Mouse (Mus musculus): ENCODE data around the gene Ano1. TPM values are rescaled to one million over a fixed set of nuclear protein-coding genes. Genes with fewer than 3 reads are reported as not detected.
A peak's percentile ranks its signal among the peaks of the same experiment; 100 is the strongest.

The Ano1 gene
- polyA plus RNA-seq, 1 experiment from 2014 or later, result 10.9 TPM

DNA sequence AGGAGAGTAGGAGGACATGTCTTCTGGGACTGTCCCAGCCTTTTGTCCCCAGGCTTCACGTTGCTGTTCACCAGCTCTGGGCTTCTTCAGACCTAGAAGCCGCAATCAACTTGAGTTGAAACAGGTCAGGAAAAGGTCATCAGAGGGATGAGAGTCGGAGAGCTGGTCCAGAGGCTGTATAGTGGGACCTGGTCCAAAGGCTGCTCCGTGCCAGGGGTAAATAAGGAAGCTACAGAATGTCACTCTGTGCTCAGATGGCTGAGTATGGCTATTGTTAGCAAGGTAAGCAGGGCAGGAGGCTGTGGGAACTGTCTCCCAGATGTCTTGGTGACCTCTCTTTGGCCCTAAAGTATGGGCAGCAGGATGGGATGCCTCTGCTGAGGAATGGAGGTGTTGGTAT, 147.0 kb downstream of the Ano1 start:
- 61% methylated on average over 4 of the region's 4 CpGs for WGBS
- H3K4me1 ChIP-seq, result no peaks in the 10 kb centered on the region
- no peak for ATAC-seq (ENCODE audit: insufficient number of reproducible peaks, insufficient read depth, low FRiP score, low TSS enrichment)
- H3K4me3 ChIP-seq, result no peak overlapping the region
- H3K36me3 ChIP-seq, result no peaks in the 10 kb centered on the region
- no peak overlapping the region for H3K4me2 ChIP-seq (replicated peaks)
- H3K9ac ChIP-seq, result no peak overlapping the region
- H3K27me3 ChIP-seq, result no peaks in the 10 kb centered on the region
- H3K27ac ChIP-seq, result no peak overlapping the region
- no peaks in the 10 kb centered on the region for H3K9me3 ChIP-seq

GRCm38 (mm10) chr7:144604291-144604690, 147.5 kb downstream of the Ano1 start:
- Histone ChIP-seq H3K36me3 (no peaks in the 10 kb centered on the region), H3K4me3 (no peak overlapping the region), H3K4me2 (replicated peaks) (no peak overlapping the region), H3K9me3 (no peaks in the 10 kb centered on the region), H3K9ac (no peak overlapping the region), H3K4me1 (no peaks in the 10 kb centered on the region), H3K27ac (no peak overlapping the region), H3K27me3 (no peaks in the 10 kb centered on the region)
- 94% methylated on average over 2 of the region's 2 CpGs for WGBS
- ATAC-seq (ENCODE audit: insufficient number of reproducible peaks, insufficient read depth, low FRiP score, low TSS enrichment), result no peak

GRCm38 (mm10) chr7:144600333-144600900, 151.4 kb downstream of the Ano1 start:
- H3K27me3 ChIP-seq, result no peaks in the 10 kb centered on the region
- no peak overlapping the region for H3K9ac ChIP-seq
- no peaks in the 10 kb centered on the region for H3K36me3 ChIP-seq
- no peak overlapping the region for H3K27ac ChIP-seq
- H3K4me2 ChIP-seq (replicated peaks), result no peak overlapping the region
- ATAC-seq (ENCODE audit: insufficient number of reproducible peaks, insufficient read depth, low FRiP score, low TSS enrichment), result no peak
- WGBS, result 24% methylated on average over 6 of the region's 6 CpGs
- H3K4me3 ChIP-seq, result no peak overlapping the region
- no peaks in the 10 kb centered on the region for H3K4me1 ChIP-seq
- no peaks in the 10 kb centered on the region for H3K9me3 ChIP-seq

DNA sequence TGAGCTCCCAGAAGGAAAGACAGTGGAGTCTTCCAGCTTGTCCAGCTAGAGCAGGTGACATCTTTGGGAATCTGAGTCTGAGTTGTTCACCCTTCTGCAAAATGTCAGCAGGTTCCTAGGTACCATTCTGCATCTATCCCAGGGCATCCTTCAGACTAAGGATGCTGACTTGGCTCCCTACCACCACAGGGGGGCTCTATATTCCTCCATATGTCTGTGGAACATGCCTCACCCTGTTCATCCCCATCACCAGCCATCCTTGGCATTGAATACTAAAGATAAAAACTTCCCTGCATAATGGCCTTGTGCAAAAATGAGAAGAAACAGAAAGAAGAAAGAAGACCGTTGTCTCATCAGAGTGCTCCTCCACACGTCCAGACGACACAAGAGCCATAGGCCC, 162.3 kb downstream of the Ano1 start:
- Histone ChIP-seq H3K9me3 (no peaks in the 10 kb centered on the region), H3K27ac (no peak overlapping the region), H3K9ac (no peak overlapping the region), H3K27me3 (no peaks in the 10 kb centered on the region), H3K36me3 (no peaks in the 10 kb centered on the region), H3K4me3 (no peak overlapping the region), H3K4me1 (no peaks in the 10 kb centered on the region), H3K4me2 (replicated peaks) (no peak overlapping the region)
- 87% methylated on average over 3 of the region's 3 CpGs for WGBS
- ATAC-seq (ENCODE audit: insufficient number of reproducible peaks, insufficient read depth, low FRiP score, low TSS enrichment), result no peak

DNA sequence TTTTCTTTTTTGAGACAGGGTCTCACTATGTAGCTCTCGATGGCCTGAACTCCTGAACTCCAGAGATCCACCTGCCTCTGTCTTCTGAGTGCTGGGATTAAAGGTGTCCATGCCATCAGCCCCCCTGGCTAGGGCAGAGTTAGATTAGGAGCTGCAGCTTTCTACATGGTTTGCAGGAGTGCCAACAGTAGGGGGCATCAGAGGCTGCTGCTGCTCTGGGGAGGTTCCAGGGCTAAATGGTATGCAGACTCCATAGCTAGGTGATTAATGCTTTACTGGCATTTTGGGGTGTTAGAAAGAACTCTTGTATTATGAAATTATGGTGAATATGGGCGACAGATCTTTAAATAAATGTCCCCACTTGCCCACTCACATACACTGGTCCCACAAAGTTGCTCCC, 164.5 kb downstream of the Ano1 start:
- Histone ChIP-seq H3K9me3 (no peaks in the 10 kb centered on the region), H3K9ac (no peak overlapping the region), H3K27ac (no peak overlapping the region), H3K4me1 (peaks cover 6% of the 10 kb centered on the region; the same call in 1 of the 2 replicates), H3K4me3 (no peak overlapping the region), H3K27me3 (no peaks in the 10 kb centered on the region), H3K4me2 (replicated peaks) (no peak overlapping the region), H3K36me3 (no peaks in the 10 kb centered on the region)
- ATAC-seq (ENCODE audit: insufficient number of reproducible peaks, insufficient read depth, low FRiP score, low TSS enrichment), result no peak
- WGBS, result 31% methylated on average over 2 of the region's 2 CpGs

- Histone ChIP-seq H3K4me3 (no peak overlapping the region), H3K4me2 (replicated peaks) (no peak overlapping the region), H3K36me3 (no peaks in the 10 kb centered on the region), H3K4me1 (peaks cover 13% of the 10 kb centered on the region), H3K9me3 (no peaks in the 10 kb centered on the region), H3K27ac (no peak overlapping the region), H3K9ac (no peak overlapping the region), H3K27me3 (no peaks in the 10 kb centered on the region)
- no peak for ATAC-seq (ENCODE audit: insufficient number of reproducible peaks, insufficient read depth, low FRiP score, low TSS enrichment)
- WGBS, result 15% methylated on average over 6 of the region's 6 CpGs
These were observed 166.1 kb downstream of the Ano1 start for GRCm38 (mm10) chr7:144585648-144586047.

GRCm38 (mm10) chr7:144583619-144584018, 168.2 kb downstream of the Ano1 start:
- peaks cover 18% of the 10 kb centered on the region for H3K36me3 ChIP-seq

GRCm38 (mm10) chr7:144582284-144582980, 169.3 kb downstream of the Ano1 start, which contains the start of gene Fadd:
Gene Fadd, minus strand, starts transcription at chr7:144582463.
- peak; percentile 80 for ATAC-seq (ENCODE audit: insufficient number of reproducible peaks, insufficient read depth, low FRiP score, low TSS enrichment)
- Histone ChIP-seq H3K27ac (peak within 1 kb of the TSS; percentile 88), H3K36me3 (peaks cover 25% of the 10 kb centered on the region), H3K9ac (peak within 1 kb of the TSS; percentile 67), H3K4me3 (peak within 1 kb of the TSS; percentile 65), H3K27me3 (no peaks in the 10 kb centered on the region), H3K9me3 (no peaks in the 10 kb centered on the region), H3K4me2 (replicated peaks) (peak within 1 kb of the TSS; percentile 74), H3K4me1 (peaks cover 13% of the 10 kb centered on the region)
- 2% methylated on average over 34 of the region's 34 CpGs for WGBS

More at GRCm38 (mm10) chr7:144583619-144584018, 168.2 kb downstream of the Ano1 start:
- no peak for ATAC-seq (ENCODE audit: insufficient number of reproducible peaks, insufficient read depth, low FRiP score, low TSS enrichment)
- Histone ChIP-seq H3K9ac (no peak overlapping the region), H3K4me3 (no peak overlapping the region), H3K27ac (no peak overlapping the region), H3K9me3 (no peaks in the 10 kb centered on the region), H3K27me3 (no peaks in the 10 kb centered on the region), H3K4me2 (replicated peaks) (no peak overlapping the region), H3K4me1 (peaks cover 13% of the 10 kb centered on the region)
- 6% methylated on average over 4 of the region's 4 CpGs for WGBS

DNA sequence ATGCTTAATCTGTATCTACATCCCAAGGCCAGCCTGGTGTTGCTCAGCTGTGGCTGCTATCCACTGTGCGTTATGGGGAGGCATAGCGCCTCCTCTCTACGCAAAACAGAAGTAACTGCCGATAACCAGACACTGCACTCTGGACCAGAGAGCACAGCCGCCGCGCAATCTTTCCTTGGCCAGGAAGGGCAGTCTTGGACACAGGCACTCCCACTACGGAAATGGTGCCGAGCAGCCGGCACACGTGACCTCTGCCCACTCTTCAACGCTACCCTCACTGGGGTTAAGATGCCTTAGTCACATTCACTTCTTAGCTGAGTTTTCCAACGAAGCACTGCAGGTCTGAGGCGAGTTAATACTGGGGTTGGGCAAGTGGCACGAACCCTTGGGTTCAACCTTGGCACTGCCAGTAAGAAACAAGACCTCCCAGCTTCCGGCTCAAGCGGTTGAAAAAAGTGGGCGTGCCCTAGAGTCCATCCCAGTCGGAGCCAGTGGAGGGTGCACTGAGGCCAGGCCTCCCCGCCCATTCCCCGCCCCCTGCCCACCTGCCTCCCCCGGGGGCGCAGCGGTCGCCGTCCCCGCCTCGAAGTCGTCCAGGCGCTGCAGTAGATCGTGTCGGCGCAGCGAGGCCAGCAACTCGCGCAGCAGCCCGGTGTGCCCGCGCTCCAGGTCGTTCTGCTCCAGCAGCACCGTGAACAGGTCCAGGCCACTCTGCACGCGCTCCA, 170.1 kb downstream of the Ano1 start:
- H3K9ac ChIP-seq, result peak overlapping the region; percentile 67

DNA sequence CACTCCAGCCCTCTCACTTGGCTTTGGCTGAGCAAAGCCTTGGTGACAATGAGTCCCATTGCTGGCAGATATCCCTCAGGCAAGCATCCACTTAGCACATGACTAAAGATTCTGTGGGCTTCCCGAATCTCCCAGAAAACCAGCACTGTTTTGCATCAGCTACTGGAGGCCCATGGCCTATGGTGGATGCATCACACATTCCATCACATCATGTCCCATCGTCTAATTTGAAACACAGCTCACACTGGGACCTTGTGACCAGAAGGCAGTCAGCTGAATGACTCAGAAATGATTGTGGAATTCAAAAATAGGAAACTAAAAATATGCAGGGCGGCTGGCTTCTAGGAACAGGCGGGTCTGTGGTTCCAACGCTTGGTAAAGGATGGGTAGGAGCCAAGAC, 173.9 kb downstream of the Ano1 start:
- H3K4me2 ChIP-seq (replicated peaks), result no peak overlapping the region
- H3K9ac ChIP-seq, result no peak overlapping the region
- 88% methylated on average over 5 of the region's 5 CpGs for whole genome bisulfite sequencing

More for the DNA sequence above, 170.1 kb downstream of the Ano1 start:
- peak overlapping the region; percentile 88 for H3K27ac ChIP-seq
- peaks cover 13% of the 10 kb centered on the region for H3K4me1 ChIP-seq
- H3K4me2 ChIP-seq (replicated peaks), result peak overlapping the region; percentile 74
- no peaks in the 10 kb centered on the region for H3K9me3 ChIP-seq
- 1% methylated on average over 43 of the region's 43 CpGs for WGBS
- ATAC-seq (ENCODE audit: insufficient number of reproducible peaks, insufficient read depth, low FRiP score, low TSS enrichment), result peak; percentile 72
- peaks cover 25% of the 10 kb centered on the region for H3K36me3 ChIP-seq
- H3K4me3 ChIP-seq, result peak overlapping the region; percentile 65
- H3K27me3 ChIP-seq, result no peaks in the 10 kb centered on the region

DNA sequence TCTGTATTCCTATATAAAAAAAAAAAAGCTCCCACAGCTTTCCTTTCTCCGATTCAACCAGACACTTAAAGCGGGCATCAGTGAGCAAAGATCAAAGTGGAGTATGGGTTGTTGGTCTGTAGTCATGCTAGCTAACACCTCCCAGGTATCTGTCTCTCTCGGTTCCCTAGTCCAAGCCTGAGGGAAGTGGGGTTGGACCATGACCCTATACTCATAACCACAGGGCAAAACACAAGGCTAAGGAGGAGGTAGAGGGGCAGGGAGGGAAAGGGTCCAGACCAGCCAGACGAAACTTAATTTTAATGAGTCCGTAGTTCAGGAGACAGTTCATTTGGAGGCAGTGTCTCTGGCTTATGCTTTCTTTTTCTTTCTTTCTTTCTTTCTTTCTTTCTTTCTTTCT, 179.5 kb downstream of the Ano1 start:
- Histone ChIP-seq H3K4me1 (no peaks in the 10 kb centered on the region), H3K36me3 (no peaks in the 10 kb centered on the region), H3K4me2 (replicated peaks) (no peak overlapping the region), H3K9ac (no peak overlapping the region), H3K9me3 (no peaks in the 10 kb centered on the region), H3K27ac (no peak overlapping the region), H3K27me3 (no peaks in the 10 kb centered on the region), H3K4me3 (no peak overlapping the region)
- no peak for ATAC-seq (ENCODE audit: insufficient number of reproducible peaks, insufficient read depth, low FRiP score, low TSS enrichment)
- WGBS, result 81% methylated on average over 5 of the region's 5 CpGs

More for the DNA sequence above, 173.9 kb downstream of the Ano1 start:
- Histone ChIP-seq H3K27ac (no peak overlapping the region), H3K27me3 (no peaks in the 10 kb centered on the region), H3K9me3 (no peaks in the 10 kb centered on the region), H3K4me1 (peaks cover 11% of the 10 kb centered on the region), H3K4me3 (no peak overlapping the region), H3K36me3 (peaks cover 25% of the 10 kb centered on the region)
- ATAC-seq (ENCODE audit: insufficient number of reproducible peaks, insufficient read depth, low FRiP score, low TSS enrichment), result no peak

DNA sequence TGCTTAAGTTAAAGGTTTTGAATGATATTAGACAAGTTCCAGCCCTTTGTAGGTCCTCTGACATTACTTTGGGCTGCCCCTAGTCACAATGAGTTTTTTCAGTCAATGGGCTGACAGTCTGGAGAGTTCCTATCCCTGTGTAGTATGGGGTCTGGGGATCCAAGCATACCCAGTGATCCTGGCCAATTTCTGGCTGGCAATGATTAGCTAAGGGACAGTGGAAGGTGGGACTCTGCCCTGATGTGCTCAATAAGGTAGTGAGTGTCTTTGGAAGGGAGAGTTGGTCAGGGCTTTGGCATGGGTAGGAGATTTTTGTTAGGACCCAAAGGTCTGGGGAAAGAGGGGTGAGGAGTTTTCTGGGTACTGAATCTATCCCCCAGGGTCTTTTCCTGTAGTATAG, 180.2 kb downstream of the Ano1 start:
- Histone ChIP-seq H3K4me3 (no peak overlapping the region), H3K9ac (no peak overlapping the region), H3K4me1 (no peaks in the 10 kb centered on the region), H3K4me2 (replicated peaks) (no peak overlapping the region), H3K36me3 (no peaks in the 10 kb centered on the region), H3K27me3 (no peaks in the 10 kb centered on the region), H3K9me3 (no peaks in the 10 kb centered on the region), H3K27ac (no peak overlapping the region)
- ATAC-seq (ENCODE audit: insufficient number of reproducible peaks, insufficient read depth, low FRiP score, low TSS enrichment), result no peak

All from embryonic facial prominence, embryonic 12.5 days (tissue).